Mouse (Mus musculus) A20 (cell line): ENCODE measurements around the gene Triml2.

ENCODE experiments used
- DNase-seq: peaks from one replicate; pipeline ENCODE4 v3.0.0-alpha.2; 2011; ENCODE audit warnings: low read depth, low spot score

Triml2 gene

GRCm38 (mm10) chr8:43180054-43180690 is at the start of gene Triml2:
Triml2 (plus strand) TSS chr8:43180541.
- no peak for DNase-seq

- DNase-seq = no peak
These were observed 39.0 kb upstream of the Triml2 start, which contains the start of gene Triml1 for GRCm38 (mm10) chr8:43141386-43141785. Triml1 (minus strand) TSS chr8:43141486.

GRCm38 (mm10) chr8:43149307-43149706 is 31.0 kb upstream of the Triml2 start:
- no peak for DNase-seq

GRCm38 (mm10) chr8:43163255-43163654 is 17.1 kb upstream of the Triml2 start:
- DNase-seq = no peak

- DNase-seq = no peak
These were observed 15.9 kb upstream of the Triml2 start for GRCm38 (mm10) chr8:43164453-43164852.

- DNase-seq = no peak
These were observed 12.3 kb upstream of the Triml2 start for GRCm38 (mm10) chr8:43168083-43168482.

- DNase-seq = no peak
These were observed 11.0 kb upstream of the Triml2 start for GRCm38 (mm10) chr8:43169249-43169755.

- DNase-seq = no peak
These were observed 3.4 kb upstream of the Triml2 start for GRCm38 (mm10) chr8:43176766-43177486.

GRCm38 (mm10) chr8:43178263-43178662 is 2.1 kb upstream of the Triml2 start:
- DNase-seq = no peak

- no peak for DNase-seq
These were observed 1.2 kb upstream of the Triml2 start for GRCm38 (mm10) chr8:43179189-43179588.

GRCm38 (mm10) chr8:43182281-43182680 is 1.9 kb downstream of the Triml2 start:
- DNase-seq = no peak

GRCm38 (mm10) chr8:43215554-43215953 is 35.2 kb downstream of the Triml2 start:
- DNase-seq = no peak

GRCm38 (mm10) chr8:43243326-43243725 is 63.0 kb downstream of the Triml2 start:
- no peak for DNase-seq
